Mouse (Mus musculus) forebrain, embryonic 15.5 days (tissue): ENCODE results near the gene Myoz2. TPM values are rescaled to one million over a fixed set of nuclear protein-coding genes. Genes with fewer than 3 reads are reported as not detected.

Source experiments
- ATAC-seq: fragments of 200-750 bp; cut with Nextera tagmentation; replicated peaks from 2 replicates; pipeline ENCODE4 v1.8.0; 2017; ENCODE audit warnings: mild to moderate bottlenecking, moderate TSS enrichment, moderate library complexity
- H3K27ac ChIP-seq: fragments of 300-500 bp; sonication (generic); replicated peaks from 2 replicates; pipeline ENCODE4 v1.5.1; 2015; ENCODE audit warnings: mild to moderate bottlenecking, inconsistent platforms
- H3K27me3 ChIP-seq: fragments of 300-500 bp; sonication (generic); 2 replicates; pipeline ENCODE4 v1.6.1; 2015; ENCODE audit warnings: inconsistent platforms
- H3K36me3 ChIP-seq: fragments of 300-500 bp; sonication (generic); 2 replicates; pipeline ENCODE4 v1.6.1; 2015; ENCODE audit warnings: mild to moderate bottlenecking, inconsistent platforms
- H3K4me1 ChIP-seq: fragments of 300-500 bp; sonication (generic); 2 replicates; pipeline ENCODE4 v1.6.1; 2015; ENCODE audit warnings: inconsistent platforms
- H3K4me2 ChIP-seq: fragments of 300-500 bp; sonication (generic); replicated peaks from 2 replicates; pipeline ENCODE4 v1.6.1; 2015; ENCODE audit warnings: mild to moderate bottlenecking, inconsistent platforms
- H3K4me3 ChIP-seq: fragments of 300-500 bp; sonication (generic); 2 replicates; pipeline ENCODE4 v1.5.1; 2015; ENCODE audit warnings: mild to moderate bottlenecking, inconsistent platforms
- H3K9ac ChIP-seq: fragments of 300-500 bp; sonication (generic); replicated peaks from 2 replicates; pipeline ENCODE4 v1.6.1; 2015; ENCODE audit warnings: mild to moderate bottlenecking, inconsistent platforms
- H3K9me3 ChIP-seq: fragments of 300-500 bp; sonication (generic); 2 replicates; pipeline ENCODE4 v1.6.1; 2016; ENCODE audit warnings: inconsistent platforms
- WGBS: fragments of 180-500 bp; shearing (Covaris S2); methylation state at CpG from one replicate; pipeline ENCODE4 v1.1.7; 2015; ENCODE audit warnings: mixed read lengths; 5-methylcytosine and 5-hydroxymethylcytosine counted together
- polyA plus RNA-seq: library from polyadenylated mRNA; unstranded; fragments of >200 nt; fragmentation: Nextera tagmentation; extraction: Ambion mirVana; gene quantifications from 2 replicates; pipeline ENCODE4 v1.2.1, GENCODE M21; 2015

The Myoz2 gene
- polyA plus RNA-seq, 1 experiment from 2014 or later: not detected

DNA sequence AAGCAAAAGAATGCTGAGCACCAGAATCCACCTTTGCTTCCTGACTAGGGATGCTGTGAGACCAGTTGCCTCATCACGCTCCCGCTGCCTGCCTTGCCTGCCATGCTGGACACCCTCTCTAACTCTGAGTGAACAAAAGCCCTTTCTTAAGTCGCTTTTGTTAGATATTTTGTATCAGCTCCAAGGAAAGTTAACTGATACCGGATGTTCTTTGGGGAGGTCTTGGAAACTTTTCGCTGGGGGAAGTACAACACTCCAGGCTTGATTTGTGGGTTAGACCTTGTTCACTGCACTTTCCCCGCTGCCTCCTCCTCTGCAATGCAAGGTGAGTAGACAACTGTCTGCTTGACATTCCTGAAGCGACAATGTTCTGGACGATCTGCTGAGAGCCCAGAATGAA lies 36.3 kb downstream of the Myoz2 start:
- H3K9ac ChIP-seq: no peak overlapping the region
- H3K4me1 ChIP-seq: no peaks in the 10 kb centered on the region
- H3K4me3 ChIP-seq: no peak overlapping the region
- 75% methylated on average over 8 of the region's 8 CpGs for WGBS
- H3K9me3 ChIP-seq: no peaks in the 10 kb centered on the region
- H3K36me3 ChIP-seq: no peaks in the 10 kb centered on the region
- H3K27me3 ChIP-seq: no peaks in the 10 kb centered on the region
- no peak overlapping the region for H3K4me2 ChIP-seq
- ATAC-seq: no peak
- H3K27ac ChIP-seq: no peak overlapping the region

DNA sequence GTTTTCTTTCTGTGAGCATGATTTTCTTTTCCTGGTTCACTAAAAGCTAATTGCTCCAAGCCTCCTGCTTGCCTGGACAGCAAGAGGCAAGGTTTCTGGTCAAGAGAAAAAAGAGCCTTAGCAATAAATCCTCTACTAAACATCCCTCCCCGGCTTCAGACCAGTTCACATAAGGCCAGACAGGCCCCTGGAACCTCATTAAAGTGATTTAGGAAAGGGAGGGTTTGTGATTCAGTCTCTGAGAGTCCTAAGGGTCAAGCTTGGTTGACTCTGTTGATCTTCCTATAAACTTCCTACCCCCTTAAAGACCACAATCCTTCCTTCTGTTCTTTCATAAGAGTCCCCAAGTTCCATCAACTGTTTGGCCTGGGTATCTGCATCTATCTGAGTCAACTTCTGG lies 37.8 kb downstream of the Myoz2 start:
- no peak overlapping the region for H3K27ac ChIP-seq
- 77% methylated on average over 1 of the region's 1 CpGs for WGBS

DNA sequence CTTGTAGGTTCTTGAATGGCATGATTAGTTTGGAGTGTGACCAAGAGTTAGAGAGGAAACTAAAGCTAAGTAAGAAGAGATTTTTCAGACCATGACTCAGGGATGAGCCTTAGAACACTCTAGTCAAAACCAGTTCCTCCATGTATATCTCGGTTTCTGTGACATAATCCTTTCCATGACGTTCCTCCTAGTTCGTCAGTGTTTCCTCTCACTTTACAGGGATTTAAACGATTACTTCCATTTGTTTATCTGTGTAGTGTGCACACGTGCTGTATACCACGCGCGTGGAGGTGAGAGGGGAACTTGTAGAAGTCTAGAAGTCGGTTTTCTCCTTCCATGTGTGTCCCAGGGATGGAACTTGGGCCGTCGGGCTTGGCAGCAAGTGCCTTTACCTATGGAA lies 47.9 kb downstream of the Myoz2 start:
- H3K9me3 ChIP-seq: no peaks in the 10 kb centered on the region
- H3K4me3 ChIP-seq: no peak overlapping the region
- H3K27me3 ChIP-seq: no peaks in the 10 kb centered on the region
- no peak overlapping the region for H3K9ac ChIP-seq
- no peak for ATAC-seq
- H3K27ac ChIP-seq: no peak overlapping the region
- no peak overlapping the region for H3K4me2 ChIP-seq
- peaks cover 5% of the 10 kb centered on the region for H3K4me1 ChIP-seq
- WGBS: 91% methylated on average over 11 of the region's 11 CpGs
- no peaks in the 10 kb centered on the region for H3K36me3 ChIP-seq

More for the DNA sequence above, 37.8 kb downstream of the Myoz2 start:
- no peak overlapping the region for H3K4me3 ChIP-seq
- H3K36me3 ChIP-seq: no peaks in the 10 kb centered on the region
- no peak for ATAC-seq
- no peak overlapping the region for H3K4me2 ChIP-seq
- no peaks in the 10 kb centered on the region for H3K27me3 ChIP-seq
- no peak overlapping the region for H3K9ac ChIP-seq
- H3K9me3 ChIP-seq: no peaks in the 10 kb centered on the region
- no peaks in the 10 kb centered on the region for H3K4me1 ChIP-seq

DNA sequence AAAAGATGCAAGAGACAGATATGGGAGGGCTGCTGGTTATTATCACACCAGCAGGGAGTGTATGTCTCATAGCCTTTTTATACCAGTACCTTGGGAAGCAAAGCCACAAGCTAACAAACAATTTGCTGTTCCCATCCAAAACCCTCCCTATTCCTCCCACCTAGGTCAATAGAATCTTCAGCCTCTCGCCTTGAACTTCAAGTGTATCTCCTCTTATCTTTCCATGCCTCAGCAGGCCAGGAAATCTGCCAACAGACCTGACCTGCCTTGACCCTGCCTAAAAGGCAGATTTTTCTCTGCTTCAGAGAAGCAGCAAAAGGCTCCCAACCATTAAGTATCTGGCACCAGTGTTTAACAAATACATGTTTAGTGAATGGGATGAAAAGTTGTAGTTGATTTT lies 48.4 kb downstream of the Myoz2 start:
- WGBS: 72% methylated on average over 1 of the region's 1 CpGs
- no peak overlapping the region for H3K9ac ChIP-seq
- ATAC-seq: no peak
- peaks cover 5% of the 10 kb centered on the region for H3K4me1 ChIP-seq
- no peak overlapping the region for H3K27ac ChIP-seq
- no peaks in the 10 kb centered on the region for H3K9me3 ChIP-seq
- no peak overlapping the region for H3K4me2 ChIP-seq
- H3K36me3 ChIP-seq: no peaks in the 10 kb centered on the region
- H3K4me3 ChIP-seq: no peak overlapping the region
- H3K27me3 ChIP-seq: no peaks in the 10 kb centered on the region

DNA sequence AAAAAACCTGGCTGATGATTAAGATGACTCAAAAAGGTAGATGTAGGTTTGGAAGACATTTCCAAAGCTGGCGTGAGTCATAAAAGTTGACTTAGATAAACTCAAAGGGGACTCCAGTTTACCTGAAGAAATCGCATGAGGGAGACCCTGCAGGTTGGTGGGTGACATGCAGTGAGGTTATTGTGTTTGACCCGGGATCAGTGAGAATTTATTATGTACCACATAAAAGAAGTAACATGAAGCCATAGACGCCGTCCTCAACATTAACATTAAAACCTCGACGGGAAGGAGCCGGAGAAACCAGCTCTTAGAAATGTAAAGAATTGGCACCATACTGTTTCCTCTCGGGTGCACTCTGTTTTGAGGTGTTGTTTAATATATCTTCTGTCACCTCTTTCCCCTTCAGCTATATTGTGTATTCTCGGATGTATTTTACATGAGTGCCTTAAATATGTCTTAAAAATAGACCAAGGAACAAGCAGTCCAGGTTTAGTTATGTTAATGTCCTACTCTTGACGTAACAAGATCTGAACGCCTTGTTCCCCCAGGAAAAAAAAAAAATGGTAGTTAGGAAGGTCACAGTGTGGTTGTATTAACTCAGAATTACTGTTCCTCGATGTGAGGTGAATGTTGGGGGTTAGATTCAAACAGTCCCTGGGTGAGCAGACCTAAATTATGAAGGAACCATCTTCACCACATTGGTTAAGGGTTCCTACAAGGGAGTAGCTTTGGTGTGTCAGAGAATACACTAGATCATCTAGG lies 49.5 kb downstream of the Myoz2 start:
- H3K27me3 ChIP-seq: no peaks in the 10 kb centered on the region
- H3K9me3 ChIP-seq: no peaks in the 10 kb centered on the region
- H3K4me1 ChIP-seq: peaks cover 5% of the 10 kb centered on the region
- peak overlapping the region; percentile 91 for H3K9ac ChIP-seq
- WGBS: 15% methylated on average over 13 of the region's 13 CpGs
- peak overlapping the region; percentile 95 for H3K27ac ChIP-seq
- H3K36me3 ChIP-seq: no peaks in the 10 kb centered on the region
- H3K4me2 ChIP-seq: peak overlapping the region; percentile 67
- ATAC-seq: no peak
- H3K4me3 ChIP-seq: peak overlapping the region; percentile 68

GRCm38 (mm10) chr3:122984249-122985182 lies 50.3 kb downstream of the Myoz2 start, which contains the start of gene Usp53:
Gene Usp53 (minus strand): TSS chr3:122984510.
- Histone ChIP-seq H3K4me3 (peak within 1 kb of the TSS; percentile 68), H3K27me3 (no peaks in the 10 kb centered on the region), H3K27ac (peak within 1 kb of the TSS; percentile 95), H3K9ac (peak within 1 kb of the TSS; percentile 91), H3K4me2 (peak within 1 kb of the TSS; percentile 67), H3K4me1 (peaks cover 5% of the 10 kb centered on the region), H3K36me3 (no peaks in the 10 kb centered on the region), H3K9me3 (no peaks in the 10 kb centered on the region)
- ATAC-seq: peak; percentile 99
- under 1% methylated on average over 90 of the region's 94 CpGs for WGBS

- Histone ChIP-seq H3K9ac (peak overlapping the region; percentile 68), H3K27ac (peak overlapping the region; percentile 95), H3K36me3 (0 out of 2 replicates have a peak, but pooled peaks cover 2% of the 10 kb centered on the region), H3K4me2 (peak overlapping the region; percentile 67), H3K4me1 (peaks cover 5% of the 10 kb centered on the region), H3K4me3 (peak overlapping the region; percentile 68), H3K9me3 (no peaks in the 10 kb centered on the region), H3K27me3 (no peaks in the 10 kb centered on the region)
- WGBS: under 1% methylated on average over 30 of the region's 30 CpGs
- peak; percentile 87 for ATAC-seq
These were observed 51.0 kb downstream of the Myoz2 start for GRCm38 (mm10) chr3:122983849-122984248.

DNA sequence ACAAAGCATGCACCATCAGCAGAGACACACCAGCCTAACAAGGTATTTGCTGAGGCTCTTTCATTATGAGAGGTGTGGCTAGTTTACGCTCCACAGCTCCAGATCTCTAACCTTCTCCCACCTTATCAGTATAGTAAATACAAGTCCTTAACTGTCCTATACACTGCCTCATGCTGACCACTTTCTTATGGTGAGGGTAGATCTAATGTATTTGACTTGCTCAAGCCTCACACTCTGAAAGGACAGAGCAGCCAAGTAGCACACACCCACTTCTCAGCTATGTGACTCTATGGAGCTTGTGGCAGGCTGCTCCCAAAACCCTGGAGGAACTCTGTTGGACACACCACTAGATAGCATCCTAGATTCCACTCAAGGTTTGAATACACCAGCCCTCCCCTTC lies 58.9 kb downstream of the Myoz2 start:
- Histone ChIP-seq H3K36me3 (0 out of 2 replicates have a peak, but pooled peaks cover 2% of the 10 kb centered on the region), H3K27ac (no peak overlapping the region), H3K9ac (no peak overlapping the region), H3K4me3 (no peak overlapping the region), H3K4me1 (peaks cover 10% of the 10 kb centered on the region), H3K4me2 (no peak overlapping the region), H3K27me3 (no peaks in the 10 kb centered on the region), H3K9me3 (no peaks in the 10 kb centered on the region)
- 91% methylated on average over 1 of the region's 1 CpGs for WGBS
- ATAC-seq: no peak

DNA sequence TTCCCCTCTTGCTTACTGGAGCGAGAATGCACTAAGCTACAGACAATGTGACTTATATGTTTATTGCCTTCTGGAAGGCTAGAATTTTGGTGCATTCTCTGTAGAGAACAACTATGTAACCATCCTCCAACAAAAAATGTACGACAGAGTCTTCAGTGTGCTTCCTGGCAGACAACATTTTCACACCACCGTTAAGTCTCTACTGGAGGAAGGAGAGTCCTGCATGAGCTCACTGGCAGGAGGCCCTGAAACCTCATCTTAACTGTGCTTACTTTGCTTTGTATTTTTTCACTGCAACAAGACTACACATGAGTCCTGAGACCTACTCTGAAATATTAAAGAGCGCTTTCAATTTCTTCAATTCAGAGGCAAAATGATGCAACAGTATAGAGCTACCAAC lies 59.5 kb downstream of the Myoz2 start:
- Histone ChIP-seq H3K36me3 (0 out of 2 replicates have a peak, but pooled peaks cover 2% of the 10 kb centered on the region), H3K27me3 (no peaks in the 10 kb centered on the region), H3K4me1 (peaks cover 10% of the 10 kb centered on the region), H3K9ac (no peak overlapping the region), H3K4me2 (no peak overlapping the region), H3K9me3 (no peaks in the 10 kb centered on the region), H3K27ac (no peak overlapping the region), H3K4me3 (no peak overlapping the region)
- no peak for ATAC-seq
- 70% methylated on average over 4 of the region's 4 CpGs for WGBS

DNA sequence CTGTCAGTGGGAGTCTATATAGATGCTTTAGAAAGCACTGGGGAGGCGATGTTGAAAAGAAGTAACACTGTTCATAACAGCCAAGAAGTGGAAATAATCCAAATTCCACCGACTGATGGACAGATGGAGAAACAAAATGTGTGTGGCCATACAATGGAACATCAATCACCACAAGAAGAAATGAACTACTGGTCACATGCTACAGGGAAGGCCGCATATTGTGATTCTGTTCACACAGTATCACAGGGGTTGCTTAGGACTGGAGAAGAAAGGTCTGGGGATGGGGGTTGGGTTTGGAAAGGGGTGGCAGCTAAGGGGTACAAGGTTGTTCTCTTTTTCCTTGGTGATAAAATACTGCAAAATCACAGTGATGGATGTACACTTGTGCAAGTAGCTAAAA lies 60.0 kb downstream of the Myoz2 start:
- H3K4me2 ChIP-seq: no peak overlapping the region
- no peaks in the 10 kb centered on the region for H3K9me3 ChIP-seq
- no peak overlapping the region for H3K4me3 ChIP-seq
- H3K36me3 ChIP-seq: 0 out of 2 replicates have a peak, but pooled peaks cover 2% of the 10 kb centered on the region
- 22% methylated on average over 3 of the region's 3 CpGs for WGBS
- H3K9ac ChIP-seq: no peak overlapping the region
- no peaks in the 10 kb centered on the region for H3K27me3 ChIP-seq
- H3K4me1 ChIP-seq: peaks cover 10% of the 10 kb centered on the region
- no peak overlapping the region for H3K27ac ChIP-seq
- peak; percentile 70 for ATAC-seq

GRCm38 (mm10) chr3:122972126-122972822 lies 62.5 kb downstream of the Myoz2 start:
- Histone ChIP-seq H3K4me2 (no peak overlapping the region), H3K4me1 (peaks cover 10% of the 10 kb centered on the region), H3K36me3 (no peaks in the 10 kb centered on the region), H3K4me3 (no peak overlapping the region), H3K9ac (no peak overlapping the region), H3K27ac (no peak overlapping the region), H3K9me3 (no peaks in the 10 kb centered on the region), H3K27me3 (no peaks in the 10 kb centered on the region)
- ATAC-seq: no peak
- WGBS: 80% methylated on average over 3 of the region's 3 CpGs
